Mouse (Mus musculus): ENCODE data around the gene Bach2. TPM values are rescaled to one million over a fixed set of nuclear protein-coding genes. Genes with fewer than 3 reads are reported as not detected.

Gene Bach2
- polyA plus RNA-seq, 2 experiments, result 0.45 to 0.67 TPM

- no peak overlapping the region for H3K27ac ChIP-seq
- H3K27me3 ChIP-seq (ENCODE audit: control insufficient read depth, insufficient read depth, low read length), result no peaks in the 10 kb centered on the region
- H3K4me2 ChIP-seq (ENCODE audit: low read depth), result no peak overlapping the region
- H3K9me3 ChIP-seq (ENCODE audit: control insufficient read depth, low read length), result no peaks in the 10 kb centered on the region
- no peak for TF ChIP-seq EP300 (IDR thresholded peaks at IDR 0.05; ENCODE audit: low read depth)
- no peak for TF ChIP-seq CTCF (IDR thresholded peaks at IDR 0.05; ENCODE audit: low read depth)
- H3K9ac ChIP-seq (replicated peaks), result no peak overlapping the region
- ATAC-seq (ENCODE audit: insufficient read depth), result no peak
- H3K36me3 ChIP-seq (replicated peaks; ENCODE audit: control insufficient read depth, insufficient read depth, low read depth), result no peaks in the 10 kb centered on the region
- H3K4me3 ChIP-seq (ENCODE audit: insufficient read depth in 1 of 2, low read depth in 2 of 2, low read length in 2 of 2), result no peak overlapping the region
- WGBS (ENCODE audit: insufficient replicate concordance), result 71% methylated on average over 1 of the region's 1 CpGs
- 0 out of 4 replicates have a peak, but pooled peaks cover 0 to 2% of the 10 kb centered on the region in 2 experiments for H3K4me1 ChIP-seq (replicated peaks; ENCODE audit: control insufficient read depth in 2 of 2, insufficient read depth in 2 of 2, low read length in 1 of 2)
- no peak for DNase-seq (ENCODE audit: low read depth in 3 of 3, low spot score in 3 of 3)
Observed at GRCm38 (mm10) chr4:32320039-32320438, 81.4 kb downstream of the Bach2 start.

GRCm38 (mm10) chr4:32324111-32324510 is 85.5 kb downstream of the Bach2 start:
- DNase-seq (ENCODE audit: low read depth in 3 of 3, low spot score in 3 of 3) (no peak), ATAC-seq (ENCODE audit: insufficient read depth) (no peak)
- Histone ChIP-seq H3K36me3 (replicated peaks; ENCODE audit: control insufficient read depth, insufficient read depth, low read depth) (no peaks in the 10 kb centered on the region), H3K27ac (no peak overlapping the region), H3K4me1 (replicated peaks; ENCODE audit: control insufficient read depth in 2 of 2, insufficient read depth in 2 of 2, low read length in 1 of 2) (0 out of 4 replicates have a peak, but pooled peaks cover 0 to 3% of the 10 kb centered on the region in 2 experiments), H3K4me2 (ENCODE audit: low read depth) (no peak overlapping the region), H3K9ac (replicated peaks) (no peak overlapping the region), H3K9me3 (ENCODE audit: control insufficient read depth, low read length) (no peaks in the 10 kb centered on the region), H3K4me3 (ENCODE audit: insufficient read depth in 1 of 2, low read depth in 2 of 2, low read length in 2 of 2) (no peak overlapping the region), H3K27me3 (ENCODE audit: control insufficient read depth, insufficient read depth, low read length) (no peaks in the 10 kb centered on the region)
- no peak for TF ChIP-seq CTCF (IDR thresholded peaks at IDR 0.05; ENCODE audit: low read depth)
- TF ChIP-seq EP300 (IDR thresholded peaks at IDR 0.05; ENCODE audit: low read depth), result no peak
- 80% methylated on average over 6 of the region's 6 CpGs for WGBS (ENCODE audit: insufficient replicate concordance)

GRCm38 (mm10) chr4:32324967-32325366 is 86.4 kb downstream of the Bach2 start:
- Histone ChIP-seq H3K27me3 (ENCODE audit: control insufficient read depth, insufficient read depth, low read length) (no peaks in the 10 kb centered on the region), H3K4me3 (ENCODE audit: insufficient read depth in 1 of 2, low read depth in 2 of 2, low read length in 2 of 2) (no peak overlapping the region), H3K4me2 (ENCODE audit: low read depth) (no peak overlapping the region), H3K4me1 (replicated peaks; ENCODE audit: control insufficient read depth in 2 of 2, insufficient read depth in 2 of 2, low read length in 1 of 2) (0 out of 4 replicates have a peak, but pooled peaks cover 0 to 3% of the 10 kb centered on the region in 2 experiments), H3K27ac (no peak overlapping the region), H3K36me3 (replicated peaks; ENCODE audit: control insufficient read depth, insufficient read depth, low read depth) (no peaks in the 10 kb centered on the region), H3K9ac (replicated peaks) (no peak overlapping the region), H3K9me3 (ENCODE audit: control insufficient read depth, low read length) (no peaks in the 10 kb centered on the region)
- no peak for TF ChIP-seq EP300 (IDR thresholded peaks at IDR 0.05; ENCODE audit: low read depth)
- TF ChIP-seq CTCF (IDR thresholded peaks at IDR 0.05; ENCODE audit: low read depth), result no peak
- DNase-seq (ENCODE audit: low read depth in 3 of 3, low spot score in 3 of 3), result no peak
- no peak for ATAC-seq (ENCODE audit: insufficient read depth)
- 62% methylated on average over 4 of the region's 4 CpGs for WGBS (ENCODE audit: insufficient replicate concordance)

- 44% methylated on average over 3 of the region's 3 CpGs for WGBS (ENCODE audit: insufficient replicate concordance)
- no peaks in the 10 kb centered on the region for H3K9me3 ChIP-seq (ENCODE audit: control insufficient read depth, low read length)
- no peak overlapping the region for H3K4me3 ChIP-seq (ENCODE audit: insufficient read depth in 1 of 2, low read depth in 2 of 2, low read length in 2 of 2)
- DNase-seq (ENCODE audit: low read depth in 3 of 3, low spot score in 3 of 3) (no peak), ATAC-seq (ENCODE audit: insufficient read depth) (no peak)
- H3K9ac ChIP-seq (replicated peaks), result no peak overlapping the region
- TF ChIP-seq EP300 (IDR thresholded peaks at IDR 0.05; ENCODE audit: low read depth) (no peak), CTCF (IDR thresholded peaks at IDR 0.05; ENCODE audit: low read depth) (no peak)
- 0 out of 4 replicates have a peak, but pooled peaks cover 0 to 4% of the 10 kb centered on the region in 2 experiments for H3K4me1 ChIP-seq (replicated peaks; ENCODE audit: control insufficient read depth in 2 of 2, insufficient read depth in 2 of 2, low read length in 1 of 2)
- no peaks in the 10 kb centered on the region for H3K27me3 ChIP-seq (ENCODE audit: control insufficient read depth, insufficient read depth, low read length)
- H3K4me2 ChIP-seq (ENCODE audit: low read depth), result no peak overlapping the region
- no peak overlapping the region for H3K27ac ChIP-seq
- no peaks in the 10 kb centered on the region for H3K36me3 ChIP-seq (replicated peaks; ENCODE audit: control insufficient read depth, insufficient read depth, low read depth)
Observed at GRCm38 (mm10) chr4:32325596-32325995, 87.0 kb downstream of the Bach2 start.

- 54% methylated on average over 10 of the region's 10 CpGs for WGBS (ENCODE audit: insufficient replicate concordance)
- Histone ChIP-seq H3K4me1 (replicated peaks; ENCODE audit: control insufficient read depth in 2 of 2, insufficient read depth in 2 of 2, low read length in 1 of 2) (peaks cover 0 to 9% of the 10 kb centered on the region in 2 experiments; a peak in 1 of 4 replicates), H3K27me3 (ENCODE audit: control insufficient read depth, insufficient read depth, low read length) (no peaks in the 10 kb centered on the region), H3K27ac (no peak overlapping the region), H3K9me3 (ENCODE audit: control insufficient read depth, low read length) (no peaks in the 10 kb centered on the region), H3K4me2 (ENCODE audit: low read depth) (no peak overlapping the region), H3K9ac (replicated peaks) (no peak overlapping the region), H3K36me3 (replicated peaks; ENCODE audit: control insufficient read depth, insufficient read depth, low read depth) (no peaks in the 10 kb centered on the region), H3K4me3 (ENCODE audit: insufficient read depth in 1 of 2, low read depth in 2 of 2, low read length in 2 of 2) (no peak overlapping the region)
- ATAC-seq (ENCODE audit: insufficient read depth), result no peak
- no peak for DNase-seq (ENCODE audit: low read depth in 3 of 3, low spot score in 3 of 3)
- TF ChIP-seq CTCF (IDR thresholded peaks at IDR 0.05; ENCODE audit: low read depth), result no peak
- no peak for TF ChIP-seq EP300 (IDR thresholded peaks at IDR 0.05; ENCODE audit: low read depth)
Observed at GRCm38 (mm10) chr4:32326279-32326678, 87.7 kb downstream of the Bach2 start.
